Mouse (Mus musculus): ENCODE measurements around the gene Slc25a21. TPM values are rescaled to one million over a fixed set of nuclear protein-coding genes. Genes with fewer than 3 reads are reported as not detected.

Gene Slc25a21
- polyA plus RNA-seq, 1 experiment from 2014 or later, result not detected

DNA sequence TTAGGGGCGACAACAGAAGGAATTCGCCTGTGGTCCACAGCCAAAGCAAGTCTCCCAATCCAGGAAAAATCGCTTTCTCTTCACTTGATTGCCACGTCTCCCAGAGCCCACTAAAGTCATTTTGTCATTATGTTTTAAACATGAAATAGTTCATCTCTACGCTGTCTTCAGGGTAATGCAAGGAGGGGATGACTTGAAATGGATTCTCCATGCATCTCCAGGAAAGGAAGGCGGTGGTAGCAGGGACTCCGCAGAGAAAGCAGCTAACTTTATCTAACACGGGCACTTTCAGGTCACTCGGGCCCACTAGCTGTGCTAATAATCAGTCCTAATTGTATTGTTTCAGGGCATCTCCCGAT is 508.8 kb downstream of the Slc25a21 start:
- WGBS, result 2% methylated on average over 10 of the region's 10 CpGs
- Histone ChIP-seq H3K27ac (replicated peaks; ENCODE audit: low read depth, low read length) (no peak overlapping the region), H3K9ac (replicated peaks; ENCODE audit: low read length) (no peak overlapping the region), H3K36me3 (ENCODE audit: control insufficient read depth, insufficient read depth, low read length) (no peaks in the 10 kb centered on the region), H3K4me3 (replicated peaks; ENCODE audit: low read depth, low read length) (no peak overlapping the region), H3K4me2 (ENCODE audit: low read length) (no peak overlapping the region), H3K4me1 (ENCODE audit: control insufficient read depth, insufficient read depth, low read length) (no peaks in the 10 kb centered on the region), H3K9me3 (ENCODE audit: control insufficient read depth, low read length) (no peaks in the 10 kb centered on the region), H3K27me3 (ENCODE audit: control insufficient read depth, insufficient read depth, low read length) (peaks cover 98% of the 10 kb centered on the region)
- DNase-seq (peak; percentile 40), ATAC-seq (ENCODE audit: low FRiP score, low TSS enrichment) (no peak)

DNA sequence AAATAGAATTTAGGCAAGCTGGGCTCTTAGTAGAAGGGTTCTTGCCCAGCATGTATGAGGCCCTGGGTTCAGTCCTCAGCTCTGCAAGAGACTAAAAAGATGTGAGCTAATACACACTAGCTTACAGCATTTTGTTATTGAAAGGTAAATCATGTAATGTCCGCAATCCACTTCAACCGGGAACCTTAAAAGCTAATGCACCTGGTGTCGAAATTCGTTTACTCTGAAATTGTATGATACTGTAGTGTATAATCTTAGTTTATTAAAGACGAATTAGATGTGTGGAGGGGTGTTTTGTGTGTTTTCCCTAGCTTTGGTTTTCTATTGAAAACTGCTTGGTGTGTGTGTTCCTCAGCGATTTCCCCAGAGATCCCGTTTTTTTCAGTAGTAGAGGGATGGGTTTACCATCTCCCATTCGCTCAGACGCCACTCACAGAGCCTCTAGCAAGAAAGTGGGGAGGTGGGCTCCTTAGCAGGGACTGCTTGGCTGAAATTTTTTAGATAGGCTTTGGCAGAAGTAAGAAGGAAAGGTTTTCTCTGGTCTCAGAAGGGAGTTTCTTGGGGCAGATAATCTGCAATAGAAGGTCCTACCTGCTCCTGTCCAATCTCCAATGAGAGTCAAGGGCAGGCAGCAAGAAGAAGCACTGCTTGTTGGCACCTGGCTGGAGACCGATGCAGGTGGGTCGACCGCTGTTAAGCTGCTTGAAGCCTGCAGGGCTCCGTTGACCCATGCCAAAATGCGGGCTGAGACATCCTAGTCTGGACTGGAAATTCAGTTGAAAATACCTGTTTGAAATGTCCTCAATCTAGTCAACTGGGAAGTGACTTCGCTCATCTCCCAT is 509.4 kb downstream of the Slc25a21 start:
- Histone ChIP-seq H3K9ac (replicated peaks; ENCODE audit: low read length) (no peak overlapping the region), H3K36me3 (ENCODE audit: control insufficient read depth, insufficient read depth, low read length) (no peaks in the 10 kb centered on the region), H3K4me1 (ENCODE audit: control insufficient read depth, insufficient read depth, low read length) (no peaks in the 10 kb centered on the region), H3K27ac (replicated peaks; ENCODE audit: low read depth, low read length) (no peak overlapping the region), H3K27me3 (ENCODE audit: control insufficient read depth, insufficient read depth, low read length) (peaks cover 98% of the 10 kb centered on the region), H3K4me2 (ENCODE audit: low read length) (no peak overlapping the region), H3K4me3 (replicated peaks; ENCODE audit: low read depth, low read length) (no peak overlapping the region), H3K9me3 (ENCODE audit: control insufficient read depth, low read length) (no peaks in the 10 kb centered on the region)
- 4% methylated on average over 15 of the region's 15 CpGs for WGBS
- DNase-seq (peak; percentile 49), ATAC-seq (ENCODE audit: low FRiP score, low TSS enrichment) (no peak)

DNA sequence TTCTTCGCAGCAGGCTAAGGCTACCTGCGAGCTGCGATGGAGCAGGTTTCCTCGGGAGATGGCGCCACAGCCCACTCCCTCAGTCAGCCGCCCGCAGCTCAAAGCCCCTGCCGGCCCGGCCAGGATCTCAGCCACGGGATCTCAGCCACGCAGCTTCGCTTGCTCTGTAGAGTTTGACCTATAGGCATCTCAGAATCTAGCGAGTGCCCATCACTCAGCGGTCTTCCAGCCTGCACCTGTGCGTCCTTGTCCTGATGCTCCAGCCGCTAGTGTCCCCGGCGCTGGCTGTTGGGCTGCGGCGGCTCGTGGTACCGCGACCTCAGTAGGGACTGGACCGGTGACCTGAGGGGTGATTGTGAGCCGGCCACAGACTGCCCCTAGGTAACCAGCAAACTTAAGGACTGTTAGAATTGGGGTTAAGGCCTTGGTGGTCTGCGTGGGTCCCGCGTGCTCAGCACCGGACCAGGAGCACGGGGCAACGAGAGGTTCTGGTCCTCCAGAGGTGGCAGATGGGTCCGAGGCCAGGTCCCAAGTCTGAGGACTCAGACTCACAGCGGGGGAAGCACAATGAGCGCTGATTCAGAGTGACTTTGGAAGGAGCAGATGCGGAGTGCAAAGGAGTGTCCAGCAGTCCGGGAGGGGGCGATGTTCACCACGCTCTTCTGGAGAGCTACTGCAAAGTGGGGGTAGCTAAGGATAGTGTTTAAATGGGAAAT is 516.0 kb downstream of the Slc25a21 start:
- peak overlapping the region; percentile 31 for H3K4me3 ChIP-seq (replicated peaks; ENCODE audit: low read depth, low read length)
- peak overlapping the region; percentile 38; the same call in 1 of the 2 replicates for H3K9ac ChIP-seq (replicated peaks; ENCODE audit: low read length)
- peak; percentile 67 for DNase-seq
- peak overlapping the region; percentile 57 for H3K4me2 ChIP-seq (ENCODE audit: low read length)
- H3K27me3 ChIP-seq (ENCODE audit: control insufficient read depth, insufficient read depth, low read length), result peaks cover 71% of the 10 kb centered on the region
- H3K9me3 ChIP-seq (ENCODE audit: control insufficient read depth, low read length), result no peaks in the 10 kb centered on the region
- H3K4me1 ChIP-seq (ENCODE audit: control insufficient read depth, insufficient read depth, low read length), result peaks cover 5% of the 10 kb centered on the region
- WGBS, result under 1% methylated on average over 38 of the region's 38 CpGs
- peak; percentile 51 for ATAC-seq (ENCODE audit: low FRiP score, low TSS enrichment)
- H3K36me3 ChIP-seq (ENCODE audit: control insufficient read depth, insufficient read depth, low read length), result no peaks in the 10 kb centered on the region
- H3K27ac ChIP-seq (replicated peaks; ENCODE audit: low read depth, low read length), result no peak overlapping the region

DNA sequence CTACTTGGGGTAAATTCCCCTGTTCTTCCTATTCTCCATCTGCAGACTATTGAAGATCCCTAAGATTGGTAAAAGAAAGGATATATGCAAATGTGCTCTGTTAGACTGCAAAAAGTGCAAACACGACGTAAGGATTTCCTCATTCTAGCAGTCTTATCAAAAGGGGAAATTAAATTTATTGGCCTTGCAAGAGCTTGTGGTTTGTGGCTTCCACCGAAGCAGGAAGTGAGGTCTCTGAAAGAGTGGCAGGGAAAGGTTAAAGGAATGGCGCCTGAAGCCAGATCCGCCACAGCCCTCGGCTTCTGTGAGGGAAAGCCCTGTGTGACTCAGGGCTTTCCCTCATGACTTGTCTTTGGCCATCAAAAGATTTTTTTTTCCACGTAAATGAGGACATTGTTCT is 519.7 kb downstream of the Slc25a21 start:
- DNase-seq, result no peak
- peaks cover 5% of the 10 kb centered on the region for H3K4me1 ChIP-seq (ENCODE audit: control insufficient read depth, insufficient read depth, low read length)
- H3K4me3 ChIP-seq (replicated peaks; ENCODE audit: low read depth, low read length), result no peak overlapping the region
- H3K4me2 ChIP-seq (ENCODE audit: low read length), result no peak overlapping the region
- H3K36me3 ChIP-seq (ENCODE audit: control insufficient read depth, insufficient read depth, low read length), result no peaks in the 10 kb centered on the region
- no peak overlapping the region for H3K9ac ChIP-seq (replicated peaks; ENCODE audit: low read length)
- H3K27me3 ChIP-seq (ENCODE audit: control insufficient read depth, insufficient read depth, low read length), result peaks cover 36% of the 10 kb centered on the region
- ATAC-seq (ENCODE audit: low FRiP score, low TSS enrichment), result no peak
- H3K27ac ChIP-seq (replicated peaks; ENCODE audit: low read depth, low read length), result no peak overlapping the region
- WGBS, result 77% methylated on average over 7 of the region's 7 CpGs
- H3K9me3 ChIP-seq (ENCODE audit: control insufficient read depth, low read length), result no peaks in the 10 kb centered on the region

DNA sequence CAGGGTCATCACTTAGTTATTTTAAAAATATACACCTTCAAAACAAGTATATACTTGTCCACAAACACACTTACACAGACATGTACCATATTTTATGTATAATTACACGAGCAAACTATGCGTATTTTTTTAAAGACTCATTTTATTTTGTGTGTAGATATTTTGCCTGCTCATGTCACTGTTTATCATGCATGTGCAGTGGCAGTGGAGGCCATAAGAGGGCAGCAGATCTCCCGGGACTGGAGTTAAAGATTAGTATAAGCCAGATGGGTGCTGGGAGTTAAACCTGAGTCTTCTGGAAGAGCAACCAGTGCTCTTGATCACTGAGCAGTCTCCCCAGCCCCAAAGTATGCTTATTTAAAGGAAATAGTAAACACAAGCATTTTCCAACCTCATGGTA is 522.5 kb downstream of the Slc25a21 start:
- Histone ChIP-seq H3K36me3 (ENCODE audit: control insufficient read depth, insufficient read depth, low read length) (no peaks in the 10 kb centered on the region), H3K27ac (replicated peaks; ENCODE audit: low read depth, low read length) (no peak overlapping the region), H3K9ac (replicated peaks; ENCODE audit: low read length) (no peak overlapping the region), H3K9me3 (ENCODE audit: control insufficient read depth, low read length) (no peaks in the 10 kb centered on the region), H3K4me2 (ENCODE audit: low read length) (no peak overlapping the region), H3K4me1 (ENCODE audit: control insufficient read depth, insufficient read depth, low read length) (no peaks in the 10 kb centered on the region), H3K4me3 (replicated peaks; ENCODE audit: low read depth, low read length) (no peak overlapping the region), H3K27me3 (ENCODE audit: control insufficient read depth, insufficient read depth, low read length) (peaks cover 7% of the 10 kb centered on the region)
- WGBS, result 31% methylated on average over 3 of the region's 3 CpGs
- no peak for ATAC-seq (ENCODE audit: low FRiP score, low TSS enrichment)
- DNase-seq, result peak; percentile 33

DNA sequence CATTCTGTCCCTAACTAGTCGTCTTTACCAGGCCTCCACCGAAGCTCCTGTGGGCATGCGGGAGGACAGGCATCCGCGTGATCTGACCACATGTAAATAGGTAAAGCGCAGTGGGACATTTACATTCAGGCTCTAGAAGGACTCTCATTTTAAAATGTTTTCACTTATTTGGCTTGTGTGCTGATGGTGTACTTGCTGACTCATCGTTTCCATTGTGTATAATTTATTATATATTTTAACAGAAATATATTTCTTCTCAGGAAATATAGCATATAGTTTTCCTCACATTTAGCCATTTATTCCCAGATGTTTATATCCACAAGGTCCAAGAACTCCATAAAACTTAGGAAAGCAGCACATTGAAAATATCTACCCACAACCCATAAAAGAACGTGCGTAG is 526.5 kb downstream of the Slc25a21 start:
- 93% methylated on average over 9 of the region's 9 CpGs for WGBS
- Histone ChIP-seq H3K4me1 (ENCODE audit: control insufficient read depth, insufficient read depth, low read length) (no peaks in the 10 kb centered on the region), H3K4me2 (ENCODE audit: low read length) (no peak overlapping the region), H3K36me3 (ENCODE audit: control insufficient read depth, insufficient read depth, low read length) (no peaks in the 10 kb centered on the region), H3K9me3 (ENCODE audit: control insufficient read depth, low read length) (no peaks in the 10 kb centered on the region), H3K27ac (replicated peaks; ENCODE audit: low read depth, low read length) (no peak overlapping the region), H3K9ac (replicated peaks; ENCODE audit: low read length) (no peak overlapping the region), H3K4me3 (replicated peaks; ENCODE audit: low read depth, low read length) (no peak overlapping the region), H3K27me3 (ENCODE audit: control insufficient read depth, insufficient read depth, low read length) (no peaks in the 10 kb centered on the region)
- no peak for ATAC-seq (ENCODE audit: low FRiP score, low TSS enrichment)
- no peak for DNase-seq

DNA sequence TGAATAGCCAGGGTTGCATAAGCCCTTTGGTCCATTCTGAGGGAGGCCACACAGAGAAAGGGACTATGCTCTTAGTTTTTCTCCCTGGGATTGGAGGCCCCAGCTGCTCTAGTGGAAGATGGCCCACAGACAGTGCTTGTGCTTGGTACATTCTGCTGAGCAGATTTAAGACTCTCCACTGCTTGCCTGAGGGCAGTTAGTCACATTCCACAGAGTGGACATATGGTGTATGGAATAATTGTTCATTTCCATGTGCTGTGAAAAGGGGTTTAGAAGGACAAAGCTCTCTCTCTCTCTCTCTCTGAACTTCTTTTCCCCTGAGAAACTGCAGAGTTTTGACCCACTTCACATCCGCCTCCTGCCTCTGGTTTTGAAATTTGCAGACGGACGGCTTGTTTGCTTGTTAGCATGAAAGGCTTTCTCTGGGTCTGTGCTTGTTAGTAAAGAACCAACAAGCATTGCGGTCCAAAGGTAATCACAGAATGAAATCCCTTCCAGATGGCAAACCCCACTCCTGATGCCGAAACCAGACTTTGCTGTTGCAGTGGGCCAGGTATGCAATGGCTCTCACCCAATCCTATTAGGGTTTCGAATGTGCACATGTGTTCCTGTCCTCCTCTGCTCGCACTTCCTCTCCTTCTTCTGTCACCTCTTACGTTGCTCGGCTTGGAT is 527.7 kb downstream of the Slc25a21 start:
- no peak for DNase-seq
- 82% methylated on average over 9 of the region's 9 CpGs for WGBS

More for the DNA sequence above, 527.7 kb downstream of the Slc25a21 start:
- Histone ChIP-seq H3K4me1 (ENCODE audit: control insufficient read depth, insufficient read depth, low read length) (no peaks in the 10 kb centered on the region), H3K36me3 (ENCODE audit: control insufficient read depth, insufficient read depth, low read length) (no peaks in the 10 kb centered on the region), H3K4me2 (ENCODE audit: low read length) (no peak overlapping the region), H3K27me3 (ENCODE audit: control insufficient read depth, insufficient read depth, low read length) (no peaks in the 10 kb centered on the region), H3K4me3 (replicated peaks; ENCODE audit: low read depth, low read length) (no peak overlapping the region), H3K9ac (replicated peaks; ENCODE audit: low read length) (no peak overlapping the region), H3K9me3 (ENCODE audit: control insufficient read depth, low read length) (no peaks in the 10 kb centered on the region), H3K27ac (replicated peaks; ENCODE audit: low read depth, low read length) (no peak overlapping the region)
- ATAC-seq (ENCODE audit: low FRiP score, low TSS enrichment), result no peak

Measured in midbrain, embryonic 14.5 days (tissue).